Mouse (Mus musculus) limb, embryonic 10.5 days (tissue): Measurements from ENCODE around the gene Rnf169. TPM values are rescaled to one million over a fixed set of nuclear protein-coding genes. Genes with fewer than 3 reads are reported as not detected.
"Not testable (repeated sequence)": the region's sequence is repeated elsewhere in the genome, so short reads cannot be mapped to it uniquely, and the experiment has no call there.

Experiments
- DNase-seq: peaks from one replicate; pipeline ENCODE4 v3.0.0-alpha.2; 2017; ENCODE audit warnings: low spot score
- H3K27ac ChIP-seq: fragments of 300-500 bp; sonication (generic); 2 replicates; pipeline ENCODE4 v1.5.1; 2016; ENCODE audit warnings: mild to moderate bottlenecking
- H3K27me3 ChIP-seq: fragments of 300-500 bp; sonication (generic); 2 replicates; pipeline ENCODE4 v1.6.1; 2016; ENCODE audit warnings: low read depth, mild to moderate bottlenecking; ENCODE audit not compliant: poor library complexity, severe bottlenecking
- H3K36me3 ChIP-seq: fragments of 300-500 bp; sonication (generic); 2 replicates; pipeline ENCODE4 v1.6.1; 2016; ENCODE audit warnings: mild to moderate bottlenecking, moderate library complexity
- H3K4me1 ChIP-seq: fragments of 300-500 bp; sonication (generic); 2 replicates; pipeline ENCODE4 v1.6.1; 2016
- H3K4me3 ChIP-seq: fragments of 300-500 bp; sonication (generic); 2 replicates; pipeline ENCODE4 v1.5.1; 2016; ENCODE audit warnings: mild to moderate bottlenecking, moderate library complexity
- H3K9me3 ChIP-seq: fragments of 300-500 bp; sonication (generic); replicated peaks from 2 replicates; pipeline ENCODE4 v1.6.1; 2016; ENCODE audit warnings: mild to moderate bottlenecking
- WGBS: fragments of 180-500 bp; shearing (Covaris S2); methylation state at CpG from one replicate; pipeline ENCODE4 v1.1.7; 2016; 5-methylcytosine and 5-hydroxymethylcytosine counted together
- polyA plus RNA-seq: library from polyadenylated mRNA; unstranded; fragments of >200 nt; fragmentation: Nextera tagmentation; extraction: Ambion mirVana; gene quantifications from 2 replicates; pipeline ENCODE4 v1.2.1, GENCODE M21; 2016

The Rnf169 gene
- polyA plus RNA-seq, 1 experiment from 2014 or later: 6.3 TPM

DNA sequence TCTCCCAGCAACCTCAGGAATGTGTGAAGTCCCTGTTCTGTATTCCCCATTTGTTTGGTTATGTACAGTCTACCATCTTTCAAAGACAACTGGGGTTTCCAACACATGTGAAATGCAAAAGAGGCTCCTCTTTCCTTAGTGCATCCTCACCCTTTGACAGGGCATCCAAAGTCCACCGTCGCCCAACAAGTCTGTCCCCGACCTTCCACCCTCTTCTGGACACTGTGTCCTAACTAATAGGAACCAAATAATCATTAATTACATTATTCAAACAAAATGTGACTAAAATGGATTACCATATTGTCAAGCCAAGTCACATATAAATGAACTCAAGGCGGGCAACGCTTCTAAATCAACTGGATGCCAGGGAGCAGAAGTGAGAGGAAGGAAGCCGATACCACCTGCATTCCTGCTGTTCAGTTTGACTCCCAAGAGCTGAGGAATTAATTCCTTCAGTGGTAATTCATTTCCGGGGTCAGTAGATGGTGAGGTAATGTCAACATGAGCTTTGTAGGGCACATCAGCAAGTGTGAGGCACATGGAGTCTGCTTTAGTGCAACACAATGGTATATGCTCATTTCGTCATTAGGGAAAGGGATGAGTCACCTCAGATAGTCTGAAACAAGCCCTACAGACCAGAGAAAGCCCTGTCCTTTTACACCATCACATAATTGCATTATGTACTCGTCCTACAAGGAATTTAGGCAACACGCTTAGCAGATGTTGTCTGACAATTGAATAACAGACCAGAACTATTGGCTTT lies 5.9 kb downstream of the Rnf169 start:
- WGBS: 83% methylated on average over 10 of the region's 10 CpGs
- Histone ChIP-seq H3K4me3 (no peak overlapping the region), H3K27me3 (no peaks in the 10 kb centered on the region), H3K4me1 (peaks cover 29% of the 10 kb centered on the region), H3K9me3 (no peaks in the 10 kb centered on the region), H3K27ac (no peak overlapping the region), H3K36me3 (peaks cover 9% of the 10 kb centered on the region)
- DNase-seq: peak; percentile 17

DNA sequence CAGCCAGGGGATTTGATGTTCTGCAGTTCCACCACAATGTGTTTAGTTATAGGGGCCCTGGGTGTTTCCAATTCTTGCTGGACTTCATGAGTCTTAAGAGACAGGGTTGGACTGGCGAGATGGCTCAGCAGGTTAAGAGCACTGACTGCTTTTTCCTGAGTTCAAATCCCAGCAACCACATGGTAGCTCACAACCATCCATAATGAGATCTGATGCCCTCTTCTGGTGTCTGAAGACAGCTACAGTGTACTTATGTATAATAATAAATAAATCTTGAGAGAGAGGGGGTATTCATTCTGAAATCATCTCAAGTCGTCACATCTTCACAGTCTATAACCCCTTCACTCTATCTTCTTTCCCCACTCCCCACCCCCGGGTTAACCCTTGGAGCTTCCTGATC lies 7.3 kb downstream of the Rnf169 start:
- not testable (repeated sequence) for H3K27ac ChIP-seq, H3K9me3 ChIP-seq, H3K4me3 ChIP-seq, H3K36me3 ChIP-seq, H3K27me3 ChIP-seq
- DNase-seq: peak; percentile 8
- 87% methylated on average over 3 of the region's 3 CpGs for WGBS
- H3K4me1 ChIP-seq: peaks cover 21% of the 10 kb centered on the region

DNA sequence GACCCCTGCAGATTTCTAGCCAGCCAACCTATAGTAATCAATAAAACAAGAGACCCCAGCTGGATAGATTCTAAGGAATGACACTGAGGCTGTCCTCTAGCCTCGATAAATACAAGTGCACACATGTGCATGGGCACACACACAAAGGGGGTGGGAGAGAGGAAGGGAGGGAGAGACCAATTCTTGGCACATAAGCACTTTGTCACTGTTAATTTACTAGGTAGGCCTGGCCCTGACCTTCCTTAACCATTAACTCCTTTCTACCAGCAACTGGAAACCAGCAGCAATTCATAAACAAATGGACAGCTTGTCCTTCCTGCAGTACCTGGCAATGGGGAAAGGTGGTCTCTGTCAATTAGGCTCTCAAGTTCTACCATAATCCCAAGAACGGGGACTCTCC lies 8.3 kb downstream of the Rnf169 start:
- DNase-seq: peak; percentile 10
- Histone ChIP-seq H3K27me3 (no peaks in the 10 kb centered on the region), H3K36me3 (peaks cover 4% of the 10 kb centered on the region; the same call in 1 of the 2 replicates), H3K4me3 (no peak overlapping the region), H3K27ac (no peak overlapping the region), H3K4me1 (peaks cover 23% of the 10 kb centered on the region), H3K9me3 (no peaks in the 10 kb centered on the region)
- 80% methylated on average over 2 of the region's 2 CpGs for WGBS

DNA sequence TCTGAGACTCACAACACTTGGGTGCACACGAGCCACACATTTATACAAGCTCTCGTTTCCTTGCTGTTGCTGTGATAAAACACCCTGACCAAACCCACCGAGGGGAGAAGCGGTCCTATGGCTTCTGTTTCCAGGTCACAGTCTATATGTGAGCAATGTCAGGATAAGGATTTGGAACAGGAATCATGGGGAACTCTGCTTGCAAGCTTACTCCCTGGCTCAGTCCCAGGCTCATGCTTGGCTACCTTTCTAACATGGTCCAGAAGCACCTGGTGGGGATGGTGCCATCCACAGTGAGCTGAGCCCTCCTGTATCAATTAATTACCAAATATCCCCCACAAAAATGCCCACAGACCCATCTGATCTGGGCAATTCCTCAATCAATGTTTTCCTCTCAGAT lies 11.1 kb downstream of the Rnf169 start:
- no peak overlapping the region for H3K4me3 ChIP-seq
- H3K36me3 ChIP-seq: no peaks in the 10 kb centered on the region
- no peaks in the 10 kb centered on the region for H3K27me3 ChIP-seq
- 87% methylated on average over 4 of the region's 4 CpGs for WGBS
- no peaks in the 10 kb centered on the region for H3K9me3 ChIP-seq
- peak; percentile 7 for DNase-seq
- H3K4me1 ChIP-seq: peaks cover 38% of the 10 kb centered on the region
- no peak overlapping the region for H3K27ac ChIP-seq

DNA sequence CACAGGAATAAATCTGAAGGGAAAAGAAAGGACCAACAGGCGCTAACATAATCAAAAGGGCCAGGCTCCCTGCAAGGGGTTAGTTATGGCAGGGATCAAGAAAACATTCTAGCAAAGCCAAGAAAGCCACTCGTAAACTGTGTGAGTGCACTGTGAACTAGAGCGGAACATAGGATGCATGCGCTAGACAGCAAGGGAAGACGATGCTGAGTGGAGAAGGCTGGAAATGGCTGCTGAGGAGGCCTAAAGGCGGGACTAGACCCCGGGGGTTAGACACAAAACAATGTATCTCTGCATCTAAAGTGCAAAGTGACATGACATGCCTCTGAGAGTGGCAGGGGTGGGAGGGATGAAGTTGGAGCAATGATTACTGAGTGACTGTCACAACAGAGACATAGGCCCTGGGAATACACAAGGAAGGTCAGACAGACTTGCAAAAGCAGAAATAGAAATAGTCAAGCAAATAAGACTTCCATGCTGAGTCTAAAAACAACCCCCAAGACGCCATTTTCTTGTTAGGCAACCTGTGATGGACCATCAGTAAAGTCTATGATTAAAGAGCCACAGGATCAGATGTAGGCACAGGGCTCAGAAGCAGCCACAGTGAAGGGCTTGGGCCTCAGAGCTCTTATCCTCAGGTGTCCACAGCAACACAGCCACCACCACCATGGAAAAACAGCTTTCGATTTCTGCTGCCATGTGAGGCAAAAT lies 14.1 kb downstream of the Rnf169 start:
- H3K4me1 ChIP-seq: peaks cover 25% of the 10 kb centered on the region
- peak; percentile 28 for DNase-seq
- no peaks in the 10 kb centered on the region for H3K36me3 ChIP-seq
- WGBS: 69% methylated on average over 9 of the region's 9 CpGs
- no peaks in the 10 kb centered on the region for H3K9me3 ChIP-seq
- no peaks in the 10 kb centered on the region for H3K27me3 ChIP-seq
- H3K27ac ChIP-seq: no peak overlapping the region
- no peak overlapping the region for H3K4me3 ChIP-seq

DNA sequence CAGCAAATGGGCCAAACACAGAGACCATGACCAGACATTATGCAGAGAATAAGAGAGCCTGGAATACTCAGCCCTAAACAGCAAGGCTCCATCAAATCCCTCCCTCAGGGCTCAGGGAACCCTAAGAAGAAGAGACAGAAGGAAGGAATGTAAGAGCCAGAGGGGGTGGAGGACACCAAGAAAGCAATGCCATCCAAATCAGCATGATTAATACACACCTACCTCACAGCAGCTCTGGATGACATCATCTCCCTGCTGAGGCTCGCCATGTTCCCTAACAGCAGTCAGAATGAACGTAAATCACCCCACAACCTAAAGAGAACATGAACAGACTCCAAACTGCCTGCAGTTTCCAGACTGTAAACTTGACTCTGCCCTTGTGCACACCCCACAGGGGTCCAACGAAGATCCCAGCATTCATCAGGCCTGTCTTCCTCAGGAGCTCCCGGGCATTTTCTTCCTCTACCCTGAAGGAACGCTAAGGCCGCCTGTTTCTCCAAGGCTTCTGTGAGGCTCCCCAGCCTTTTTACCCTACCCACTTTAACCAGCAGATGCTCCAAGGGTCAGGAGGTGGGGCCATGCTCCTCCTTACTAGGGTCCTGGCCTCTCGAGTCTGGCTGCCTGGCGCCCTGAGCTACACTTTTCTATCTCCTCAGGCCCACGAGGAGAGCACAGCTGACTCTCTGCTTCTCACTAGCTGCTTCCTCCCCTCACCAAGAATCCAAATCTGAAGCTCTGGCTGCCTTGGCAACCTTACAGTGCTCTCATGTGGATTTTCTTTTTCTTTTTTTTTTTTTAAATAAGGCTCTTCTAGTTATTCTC lies 15.0 kb downstream of the Rnf169 start:
- WGBS: 25% methylated on average over 9 of the region's 9 CpGs
- Histone ChIP-seq H3K4me1 (peaks cover 25% of the 10 kb centered on the region), H3K36me3 (no peaks in the 10 kb centered on the region), H3K27ac (0 out of 2 replicates have a peak overlapping the region, but pooled peaks have one; percentile 17), H3K9me3 (no peaks in the 10 kb centered on the region), H3K27me3 (no peaks in the 10 kb centered on the region), H3K4me3 (no peak overlapping the region)
- DNase-seq: peak; percentile 34

DNA sequence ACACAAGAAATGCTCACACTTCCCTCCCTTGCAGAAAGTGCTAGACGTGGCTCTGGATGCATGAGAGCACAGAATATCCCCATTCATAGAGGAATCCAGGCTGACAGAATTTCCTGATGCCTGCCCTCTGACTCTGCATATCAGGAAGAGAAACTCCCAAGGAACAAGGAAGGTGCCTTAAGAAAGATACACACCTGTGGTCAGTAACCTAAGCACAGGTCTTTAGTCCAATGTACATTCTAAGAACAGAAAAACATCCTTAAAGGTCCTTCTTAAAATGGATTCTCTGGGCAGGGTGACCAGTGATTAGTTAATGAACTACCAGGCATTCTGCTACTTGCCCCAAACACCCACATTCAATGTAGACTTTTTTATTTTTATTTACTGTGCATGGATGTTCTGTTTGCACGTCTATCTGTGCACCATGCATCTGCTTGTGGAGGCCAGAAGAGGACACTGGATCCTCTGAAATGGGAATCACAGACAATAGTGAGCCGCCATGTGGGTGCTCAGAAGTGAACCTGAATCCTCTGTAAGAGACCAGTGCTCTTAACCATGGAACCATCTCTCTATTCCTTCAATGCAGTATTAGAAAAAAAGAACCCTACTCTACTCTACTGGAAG lies 16.9 kb downstream of the Rnf169 start:
- Histone ChIP-seq H3K27ac (no peak overlapping the region), H3K9me3 (no peaks in the 10 kb centered on the region), H3K27me3 (no peaks in the 10 kb centered on the region), H3K4me1 (peaks cover 25% of the 10 kb centered on the region), H3K36me3 (no peaks in the 10 kb centered on the region), H3K4me3 (no peak overlapping the region)
- whole genome bisulfite sequencing: 91% methylated on average over 3 of the region's 3 CpGs
- DNase-seq: peak; percentile 18

DNA sequence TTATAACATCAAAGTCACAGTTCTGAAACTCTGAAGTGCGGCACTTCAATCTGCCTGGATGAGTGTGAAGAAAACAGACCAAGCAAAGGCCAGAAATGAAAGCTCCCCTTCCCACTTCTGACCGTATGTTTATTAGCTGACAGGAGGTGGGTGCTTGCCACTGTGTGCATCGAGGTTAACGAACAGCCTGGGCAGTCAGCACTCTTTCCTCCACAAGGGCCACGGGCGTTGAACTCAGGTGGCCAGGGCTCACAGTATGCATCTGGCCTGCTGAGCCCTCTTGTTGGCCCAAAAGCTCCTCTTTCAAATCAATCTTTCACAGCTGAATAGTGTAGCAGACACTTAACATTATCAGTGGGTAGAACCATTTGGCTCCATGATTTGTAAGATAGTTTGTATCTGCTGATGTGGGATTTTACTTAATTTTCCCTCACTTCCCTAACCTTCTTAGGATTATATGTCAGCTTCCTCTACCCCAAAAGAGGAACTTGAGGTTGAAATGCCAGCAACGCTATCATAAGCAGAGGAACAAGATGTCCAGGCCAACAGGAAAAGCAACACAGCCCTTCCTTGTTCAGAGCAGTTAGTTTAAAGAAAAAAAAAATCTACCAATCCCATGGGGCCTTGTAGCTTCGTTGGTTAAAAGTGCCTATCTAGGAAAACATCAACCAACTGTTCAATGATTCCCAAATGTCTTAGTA lies 17.6 kb downstream of the Rnf169 start:
- Histone ChIP-seq H3K4me3 (no peak overlapping the region), H3K9me3 (no peaks in the 10 kb centered on the region), H3K27me3 (no peaks in the 10 kb centered on the region), H3K27ac (no peak overlapping the region), H3K4me1 (peaks cover 25% of the 10 kb centered on the region), H3K36me3 (no peaks in the 10 kb centered on the region)
- 77% methylated on average over 8 of the region's 8 CpGs for WGBS
- DNase-seq: peak; percentile 22

DNA sequence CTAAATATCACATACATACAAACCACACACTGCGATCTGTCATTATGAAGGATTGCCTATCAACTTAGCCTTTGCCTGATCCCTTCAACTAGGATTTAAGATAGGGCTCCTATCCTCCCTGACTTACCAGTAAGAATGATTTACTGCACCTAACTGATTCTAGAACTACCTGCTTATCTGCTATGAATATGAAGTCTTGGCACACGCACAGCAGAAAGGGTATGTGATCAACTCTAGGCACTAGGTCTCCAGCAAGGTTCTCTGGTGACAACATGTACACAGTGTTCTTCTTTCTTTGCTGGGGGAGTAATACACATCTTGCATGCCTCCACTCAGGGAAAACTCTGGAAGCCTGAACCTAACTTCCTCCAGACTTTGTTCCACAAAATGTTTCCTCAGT lies 18.7 kb downstream of the Rnf169 start:
- Histone ChIP-seq H3K36me3 (no peaks in the 10 kb centered on the region), H3K9me3 (no peaks in the 10 kb centered on the region), H3K27me3 (no peaks in the 10 kb centered on the region), H3K27ac (no peak overlapping the region), H3K4me3 (no peak overlapping the region), H3K4me1 (peaks cover 18% of the 10 kb centered on the region)
- DNase-seq: peak; percentile 5
- WGBS: 96% methylated on average over 2 of the region's 2 CpGs

DNA sequence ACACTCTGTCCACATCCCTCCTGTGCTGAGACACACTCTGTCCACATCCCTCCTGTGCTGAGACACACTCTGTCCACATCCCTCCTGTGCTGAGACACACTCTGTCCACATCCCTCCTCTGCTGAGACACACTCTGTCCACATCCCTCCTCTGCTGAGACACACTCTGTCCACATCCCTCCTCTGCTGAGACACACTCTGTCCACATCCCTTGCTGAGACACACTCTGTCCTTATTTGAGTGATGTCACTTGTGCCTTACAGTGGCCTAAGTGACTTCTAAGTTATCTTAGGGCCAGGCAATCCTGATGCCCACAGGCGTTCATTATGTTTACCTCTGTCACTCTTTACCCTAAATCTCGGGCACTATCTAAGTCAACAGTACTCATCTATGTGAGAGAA lies 19.7 kb downstream of the Rnf169 start:
- not testable (repeated sequence) for H3K27ac ChIP-seq, H3K4me3 ChIP-seq, H3K4me1 ChIP-seq, H3K9me3 ChIP-seq, DNase-seq, H3K27me3 ChIP-seq, H3K36me3 ChIP-seq
- 85% methylated on average over 2 of the region's 2 CpGs for WGBS

DNA sequence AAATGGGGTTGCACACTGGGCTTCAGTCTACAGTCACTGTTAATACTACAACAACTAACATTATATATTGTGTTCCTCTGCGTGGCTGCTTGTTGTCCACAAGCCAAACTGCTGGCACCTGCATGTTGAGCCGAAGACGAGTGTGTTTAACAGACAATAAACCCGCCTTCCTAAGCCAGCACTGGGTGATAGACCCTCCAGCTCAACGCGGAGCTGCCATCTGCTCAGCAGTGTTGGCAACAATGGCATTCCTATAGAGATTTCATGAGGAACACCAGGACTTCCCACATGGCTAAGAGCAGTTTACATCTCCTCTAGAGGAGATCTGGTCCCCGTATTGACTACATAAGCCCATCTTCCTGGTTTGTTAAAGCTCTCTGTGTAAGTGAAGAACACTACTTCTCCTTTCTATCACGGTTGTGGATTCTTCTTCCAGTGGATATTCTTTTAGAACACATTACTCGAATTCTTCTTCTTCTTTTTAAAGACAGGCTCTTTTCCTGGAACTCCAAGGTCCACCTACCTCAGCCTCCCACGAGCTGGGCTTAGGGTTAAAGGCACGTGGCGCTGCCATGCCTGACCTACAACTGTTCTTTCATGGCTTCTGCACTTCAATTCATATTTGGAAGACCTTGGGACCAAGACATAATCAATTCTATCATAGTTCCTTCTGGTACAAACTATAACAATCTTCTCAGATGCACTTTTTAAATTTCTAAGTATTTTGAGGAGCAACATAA lies 22.9 kb downstream of the Rnf169 start:
- no peak overlapping the region for H3K4me3 ChIP-seq
- DNase-seq: peak; percentile 12
- H3K27ac ChIP-seq: no peak overlapping the region
- H3K4me1 ChIP-seq: no peaks in the 10 kb centered on the region
- peaks cover 14% of the 10 kb centered on the region for H3K36me3 ChIP-seq
- no peaks in the 10 kb centered on the region for H3K27me3 ChIP-seq
- no peaks in the 10 kb centered on the region for H3K9me3 ChIP-seq
- WGBS: 85% methylated on average over 12 of the region's 12 CpGs

DNA sequence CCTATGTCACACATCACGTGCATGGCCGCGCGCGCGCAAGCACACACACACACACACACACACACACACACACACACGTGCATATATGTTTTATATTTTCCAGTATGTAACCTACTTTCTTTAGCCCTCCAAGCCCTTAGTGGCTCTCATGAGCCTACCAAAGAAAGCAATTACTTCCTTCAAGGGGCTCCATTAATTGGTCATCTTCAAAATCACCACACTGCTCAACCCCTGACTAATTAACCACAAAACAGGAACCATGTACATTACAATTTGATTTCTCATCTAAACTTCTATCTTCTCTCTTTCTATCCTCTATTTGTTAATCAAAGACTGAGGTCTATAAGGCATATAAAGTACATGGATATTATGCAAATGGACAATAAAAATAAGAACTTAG lies 24.2 kb downstream of the Rnf169 start:
- H3K9me3 ChIP-seq: no peaks in the 10 kb centered on the region
- WGBS: 98% methylated on average over 7 of the region's 7 CpGs
- no peaks in the 10 kb centered on the region for H3K27me3 ChIP-seq
- H3K36me3 ChIP-seq: peaks cover 26% of the 10 kb centered on the region
- no peak overlapping the region for H3K4me3 ChIP-seq
- H3K27ac ChIP-seq: no peak overlapping the region
- H3K4me1 ChIP-seq: no peaks in the 10 kb centered on the region
- DNase-seq: no peak
